Mouse (Mus musculus): ENCODE results near the gene Mtor.

- no peak for TF ChIP-seq CTCF (IDR thresholded peaks at IDR 0.05; ENCODE audit: control insufficient read depth, insufficient read depth, insufficient replicate concordance, low read depth, low read length)
- no peak for TF ChIP-seq POLR2A (IDR thresholded peaks at IDR 0.05; ENCODE audit: control insufficient read depth, low read depth, low read length)
Observed at GRCm38 (mm10) chr4:148586648-148587047, 138.2 kb downstream of the Mtor start.
